Mouse (Mus musculus): ENCODE measurements around the gene Lcmt2. TPM values are rescaled to one million over a fixed set of nuclear protein-coding genes. Genes with fewer than 3 reads are reported as not detected.
"Not testable (repeated sequence)": the region's sequence is repeated elsewhere in the genome, so short reads cannot be mapped to it uniquely, and the experiment has no call there.

Gene Lcmt2
- polyA plus RNA-seq, 1 experiment from 2014 or later: 20.1 TPM

- Histone ChIP-seq H3K27ac (no peak overlapping the region), H3K36me3 (peaks cover 21% of the 10 kb centered on the region; the same call in 1 of the 2 replicates), H3K9ac (no peak overlapping the region), H3K27me3 (replicated peaks) (no peaks in the 10 kb centered on the region), H3K4me1 (peaks cover 14% of the 10 kb centered on the region), H3K9me3 (no peaks in the 10 kb centered on the region), H3K4me3 (replicated peaks) (no peak overlapping the region), H3K4me2 (no peak overlapping the region)
- 79% methylated on average over 2 of the region's 2 CpGs for WGBS
- no peak for ATAC-seq (ENCODE audit: insufficient read depth, low FRiP score, low read depth)
Measured at GRCm38 (mm10) chr2:121142415-121142814, 2.0 kb upstream of the Lcmt2 start.

GRCm38 (mm10) chr2:121141216-121142035, 973 bp upstream of the Lcmt2 start:
- WGBS: 63% methylated on average over 16 of the region's 16 CpGs

GRCm38 (mm10) chr2:121139266-121140017, 1.0 kb downstream of the Lcmt2 start:
- peak overlapping the region; percentile 79 for H3K4me2 ChIP-seq
- no peak; the same call in 1 of the 2 replicates for ATAC-seq (ENCODE audit: insufficient read depth, low FRiP score, low read depth)
- 48% methylated on average over 29 of the region's 29 CpGs for WGBS

More at GRCm38 (mm10) chr2:121141216-121142035, 973 bp upstream of the Lcmt2 start:
- no peak for ATAC-seq (ENCODE audit: insufficient read depth, low FRiP score, low read depth)
- Histone ChIP-seq H3K9me3 (no peaks in the 10 kb centered on the region), H3K4me2 (peak overlapping the region; percentile 79), H3K4me1 (peaks cover 14% of the 10 kb centered on the region), H3K27me3 (replicated peaks) (no peaks in the 10 kb centered on the region), H3K4me3 (replicated peaks) (peak overlapping the region; percentile 67), H3K27ac (peak overlapping the region; percentile 98), H3K36me3 (peaks cover 21% of the 10 kb centered on the region; the same call in 1 of the 2 replicates), H3K9ac (peak overlapping the region; percentile 54; the same call in 1 of the 2 replicates)

GRCm38 (mm10) chr2:121137371-121137770, 3.1 kb downstream of the Lcmt2 start:
- no peaks in the 10 kb centered on the region for H3K9me3 ChIP-seq
- no peak overlapping the region for H3K4me2 ChIP-seq
- H3K4me3 ChIP-seq (replicated peaks): no peak overlapping the region
- H3K9ac ChIP-seq: no peak overlapping the region
- 0 out of 2 replicates have a peak, but pooled peaks cover 10% of the 10 kb centered on the region for H3K36me3 ChIP-seq
- no peaks in the 10 kb centered on the region for H3K27me3 ChIP-seq (replicated peaks)
- H3K27ac ChIP-seq: no peak overlapping the region
- ATAC-seq (ENCODE audit: insufficient read depth, low FRiP score, low read depth): no peak
- WGBS: 96% methylated on average over 4 of the region's 4 CpGs
- H3K4me1 ChIP-seq: peaks cover 14% of the 10 kb centered on the region

More at GRCm38 (mm10) chr2:121139266-121140017, 1.0 kb downstream of the Lcmt2 start:
- H3K4me1 ChIP-seq: peaks cover 14% of the 10 kb centered on the region
- peak overlapping the region; percentile 98 for H3K27ac ChIP-seq
- H3K9ac ChIP-seq: peak overlapping the region; percentile 60
- no peaks in the 10 kb centered on the region for H3K9me3 ChIP-seq
- peaks cover 19% of the 10 kb centered on the region; the same call in 1 of the 2 replicates for H3K36me3 ChIP-seq
- H3K4me3 ChIP-seq (replicated peaks): peak overlapping the region; percentile 67
- no peaks in the 10 kb centered on the region for H3K27me3 ChIP-seq (replicated peaks)

GRCm38 (mm10) chr2:121132822-121133221, 7.6 kb downstream of the Lcmt2 start:
- H3K9ac ChIP-seq: no peak overlapping the region
- no peak overlapping the region for H3K4me3 ChIP-seq (replicated peaks)
- H3K27ac ChIP-seq: no peak overlapping the region
- H3K4me1 ChIP-seq: no peaks in the 10 kb centered on the region
- H3K4me2 ChIP-seq: no peak overlapping the region
- 0 out of 2 replicates have a peak, but pooled peaks cover 2% of the 10 kb centered on the region for H3K36me3 ChIP-seq
- no peak for ATAC-seq (ENCODE audit: insufficient read depth, low FRiP score, low read depth)
- no peaks in the 10 kb centered on the region for H3K27me3 ChIP-seq (replicated peaks)
- 63% methylated on average over 1 of the region's 1 CpGs for WGBS
- H3K9me3 ChIP-seq: no peaks in the 10 kb centered on the region

- no peaks in the 10 kb centered on the region for H3K9me3 ChIP-seq
- H3K9ac ChIP-seq: no peak overlapping the region
- H3K36me3 ChIP-seq: no peaks in the 10 kb centered on the region
- H3K4me3 ChIP-seq (replicated peaks): no peak overlapping the region
- H3K4me2 ChIP-seq: no peak overlapping the region
- H3K4me1 ChIP-seq: no peaks in the 10 kb centered on the region
- no peak for ATAC-seq (ENCODE audit: insufficient read depth, low FRiP score, low read depth)
- no peak overlapping the region for H3K27ac ChIP-seq
- no peaks in the 10 kb centered on the region for H3K27me3 ChIP-seq (replicated peaks)
- WGBS: 61% methylated on average over 9 of the region's 9 CpGs
Measured at GRCm38 (mm10) chr2:121128865-121129620, 11.4 kb downstream of the Lcmt2 start.

GRCm38 (mm10) chr2:121127536-121127935, 12.9 kb downstream of the Lcmt2 start:
- H3K36me3 ChIP-seq: no peaks in the 10 kb centered on the region
- H3K4me2 ChIP-seq: no peak overlapping the region
- WGBS: 82% methylated on average over 1 of the region's 1 CpGs

GRCm38 (mm10) chr2:121126302-121126701, 14.2 kb downstream of the Lcmt2 start:
- not testable (repeated sequence) for H3K27ac ChIP-seq; ATAC-seq (ENCODE audit: insufficient read depth, low FRiP score, low read depth); H3K4me3 ChIP-seq (replicated peaks); H3K4me2 ChIP-seq; H3K36me3 ChIP-seq; H3K27me3 ChIP-seq (replicated peaks); H3K9me3 ChIP-seq; H3K9ac ChIP-seq; H3K4me1 ChIP-seq
- WGBS: 92% methylated on average over 5 of the region's 5 CpGs

More at GRCm38 (mm10) chr2:121127536-121127935, 12.9 kb downstream of the Lcmt2 start:
- H3K27me3 ChIP-seq (replicated peaks): no peaks in the 10 kb centered on the region
- no peak overlapping the region for H3K9ac ChIP-seq
- H3K4me1 ChIP-seq: no peaks in the 10 kb centered on the region
- H3K4me3 ChIP-seq (replicated peaks): no peak overlapping the region
- ATAC-seq (ENCODE audit: insufficient read depth, low FRiP score, low read depth): no peak
- H3K9me3 ChIP-seq: no peaks in the 10 kb centered on the region
- no peak overlapping the region for H3K27ac ChIP-seq

- no peaks in the 10 kb centered on the region for H3K36me3 ChIP-seq
- no peak overlapping the region for H3K9ac ChIP-seq
- H3K4me2 ChIP-seq: no peak overlapping the region
- H3K27me3 ChIP-seq (replicated peaks): no peaks in the 10 kb centered on the region
- 75% methylated on average over 3 of the region's 3 CpGs for WGBS
- ATAC-seq (ENCODE audit: insufficient read depth, low FRiP score, low read depth): no peak
- H3K9me3 ChIP-seq: no peaks in the 10 kb centered on the region
- no peaks in the 10 kb centered on the region for H3K4me1 ChIP-seq
- no peak overlapping the region for H3K4me3 ChIP-seq (replicated peaks)
- H3K27ac ChIP-seq: no peak overlapping the region
Measured at GRCm38 (mm10) chr2:121119260-121119659, 21.2 kb downstream of the Lcmt2 start.

- no peak for ATAC-seq (ENCODE audit: insufficient read depth, low FRiP score, low read depth)
- Histone ChIP-seq H3K27me3 (replicated peaks) (no peaks in the 10 kb centered on the region), H3K4me1 (no peaks in the 10 kb centered on the region), H3K4me3 (replicated peaks) (no peak overlapping the region), H3K4me2 (no peak overlapping the region), H3K9me3 (no peaks in the 10 kb centered on the region), H3K27ac (no peak overlapping the region), H3K9ac (no peak overlapping the region), H3K36me3 (no peaks in the 10 kb centered on the region)
- WGBS: 83% methylated on average over 2 of the region's 2 CpGs
Measured at GRCm38 (mm10) chr2:121115418-121115817, 25.0 kb downstream of the Lcmt2 start.

GRCm38 (mm10) chr2:121109695-121110094, 30.8 kb downstream of the Lcmt2 start, which contains the start of gene Tgm7:
Tgm7 (minus strand) TSS chr2:121109795.
- Histone ChIP-seq H3K36me3 (no peaks in the 10 kb centered on the region), H3K27me3 (replicated peaks) (no peaks in the 10 kb centered on the region), H3K9me3 (no peaks in the 10 kb centered on the region), H3K9ac (no peak within 1 kb of the TSS), H3K4me1 (no peaks in the 10 kb centered on the region), H3K27ac (no peak within 1 kb of the TSS), H3K4me2 (no peak within 1 kb of the TSS), H3K4me3 (replicated peaks) (no peak within 1 kb of the TSS)
- 93% methylated on average over 4 of the region's 4 CpGs for WGBS
- no peak for ATAC-seq (ENCODE audit: insufficient read depth, low FRiP score, low read depth)
